Mouse (Mus musculus): ENCODE data around the gene Zbtb2. TPM values are rescaled to one million over a fixed set of nuclear protein-coding genes. Genes with fewer than 3 reads are reported as not detected.

Zbtb2 gene
- polyA plus RNA-seq, 1 experiment from 2014 or later, result 10.8 TPM

GRCm38 (mm10) chr10:4389461-4390112 lies 1.7 kb upstream of the Zbtb2 start:
- H3K36me3 ChIP-seq (ENCODE audit: control insufficient read depth, insufficient read depth, low read length), result peaks cover 2% of the 10 kb centered on the region; the same call in 1 of the 2 replicates
- peaks cover 17% of the 10 kb centered on the region for H3K4me1 ChIP-seq (ENCODE audit: control insufficient read depth, insufficient read depth, low read length)
- H3K27me3 ChIP-seq (ENCODE audit: control insufficient read depth, insufficient read depth, low read length), result no peaks in the 10 kb centered on the region
- H3K27ac ChIP-seq (ENCODE audit: low read depth, low read length), result no peak overlapping the region
- 58% methylated on average over 5 of the region's 5 CpGs for WGBS (ENCODE audit: insufficient replicate concordance)
- no peak for ATAC-seq (replicated peaks; ENCODE audit: insufficient number of reproducible peaks, low FRiP score, low TSS enrichment)
- H3K9me3 ChIP-seq (replicated peaks; ENCODE audit: control insufficient read depth, low read length), result no peaks in the 10 kb centered on the region
- peak overlapping the region; percentile 99 for H3K9ac ChIP-seq (ENCODE audit: low read depth, low read length)
- peak overlapping the region; percentile 91 for H3K4me2 ChIP-seq
- H3K4me3 ChIP-seq (ENCODE audit: low read depth, low read length), result peak overlapping the region; percentile 95

- Histone ChIP-seq H3K4me3 (ENCODE audit: low read depth, low read length) (peak overlapping the region; percentile 95), H3K9ac (ENCODE audit: low read depth, low read length) (peak overlapping the region; percentile 99), H3K9me3 (replicated peaks; ENCODE audit: control insufficient read depth, low read length) (no peaks in the 10 kb centered on the region), H3K4me1 (ENCODE audit: control insufficient read depth, insufficient read depth, low read length) (peaks cover 17% of the 10 kb centered on the region), H3K4me2 (peak overlapping the region; percentile 91), H3K36me3 (ENCODE audit: control insufficient read depth, insufficient read depth, low read length) (peaks cover 2% of the 10 kb centered on the region; the same call in 1 of the 2 replicates), H3K27ac (ENCODE audit: low read depth, low read length) (no peak overlapping the region), H3K27me3 (ENCODE audit: control insufficient read depth, insufficient read depth, low read length) (no peaks in the 10 kb centered on the region)
- ATAC-seq (replicated peaks; ENCODE audit: insufficient number of reproducible peaks, low FRiP score, low TSS enrichment), result no peak
- WGBS (ENCODE audit: insufficient replicate concordance), result 12% methylated on average over 10 of the region's 10 CpGs
These were observed 1.1 kb upstream of the Zbtb2 start for GRCm38 (mm10) chr10:4389036-4389435.

GRCm38 (mm10) chr10:4388384-4388745 lies 457 bp upstream of the Zbtb2 start:
- H3K9me3 ChIP-seq (replicated peaks; ENCODE audit: control insufficient read depth, low read length), result no peaks in the 10 kb centered on the region
- peak overlapping the region; percentile 99 for H3K27ac ChIP-seq (ENCODE audit: low read depth, low read length)
- ATAC-seq (replicated peaks; ENCODE audit: insufficient number of reproducible peaks, low FRiP score, low TSS enrichment), result no peak
- H3K4me1 ChIP-seq (ENCODE audit: control insufficient read depth, insufficient read depth, low read length), result peaks cover 17% of the 10 kb centered on the region
- peak overlapping the region; percentile 91 for H3K4me2 ChIP-seq
- H3K9ac ChIP-seq (ENCODE audit: low read depth, low read length), result peak overlapping the region; percentile 99
- H3K4me3 ChIP-seq (ENCODE audit: low read depth, low read length), result peak overlapping the region; percentile 95
- H3K36me3 ChIP-seq (ENCODE audit: control insufficient read depth, insufficient read depth, low read length), result peaks cover 2% of the 10 kb centered on the region; the same call in 1 of the 2 replicates
- under 1% methylated on average over 19 of the region's 19 CpGs for WGBS (ENCODE audit: insufficient replicate concordance)
- H3K27me3 ChIP-seq (ENCODE audit: control insufficient read depth, insufficient read depth, low read length), result no peaks in the 10 kb centered on the region

- Histone ChIP-seq H3K27me3 (ENCODE audit: control insufficient read depth, insufficient read depth, low read length) (no peaks in the 10 kb centered on the region), H3K4me2 (peak overlapping the region; percentile 91), H3K9ac (ENCODE audit: low read depth, low read length) (peak overlapping the region; percentile 99), H3K27ac (ENCODE audit: low read depth, low read length) (peak overlapping the region; percentile 99), H3K9me3 (replicated peaks; ENCODE audit: control insufficient read depth, low read length) (no peaks in the 10 kb centered on the region), H3K36me3 (ENCODE audit: control insufficient read depth, insufficient read depth, low read length) (no peaks in the 10 kb centered on the region), H3K4me1 (ENCODE audit: control insufficient read depth, insufficient read depth, low read length) (peaks cover 23% of the 10 kb centered on the region), H3K4me3 (ENCODE audit: low read depth, low read length) (peak overlapping the region; percentile 95)
- ATAC-seq (replicated peaks; ENCODE audit: insufficient number of reproducible peaks, low FRiP score, low TSS enrichment), result peak; percentile 90
- WGBS (ENCODE audit: insufficient replicate concordance), result under 1% methylated on average over 50 of the region's 133 CpGs
These were observed 1.0 kb downstream of the Zbtb2 start for GRCm38 (mm10) chr10:4386609-4387591.

GRCm38 (mm10) chr10:4384244-4384643 lies 3.7 kb downstream of the Zbtb2 start:
- H3K4me3 ChIP-seq (ENCODE audit: low read depth, low read length), result no peak overlapping the region
- H3K9ac ChIP-seq (ENCODE audit: low read depth, low read length), result no peak overlapping the region
- 89% methylated on average over 7 of the region's 7 CpGs for WGBS (ENCODE audit: insufficient replicate concordance)
- H3K36me3 ChIP-seq (ENCODE audit: control insufficient read depth, insufficient read depth, low read length), result no peaks in the 10 kb centered on the region
- H3K4me1 ChIP-seq (ENCODE audit: control insufficient read depth, insufficient read depth, low read length), result peaks cover 10% of the 10 kb centered on the region
- no peak overlapping the region for H3K27ac ChIP-seq (ENCODE audit: low read depth, low read length)
- ATAC-seq (replicated peaks; ENCODE audit: insufficient number of reproducible peaks, low FRiP score, low TSS enrichment), result no peak
- no peak overlapping the region for H3K4me2 ChIP-seq
- H3K27me3 ChIP-seq (ENCODE audit: control insufficient read depth, insufficient read depth, low read length), result no peaks in the 10 kb centered on the region
- H3K9me3 ChIP-seq (replicated peaks; ENCODE audit: control insufficient read depth, low read length), result no peaks in the 10 kb centered on the region

- no peak overlapping the region for H3K4me3 ChIP-seq (ENCODE audit: low read depth, low read length)
- WGBS (ENCODE audit: insufficient replicate concordance), result 89% methylated on average over 5 of the region's 5 CpGs
These were observed 7.2 kb downstream of the Zbtb2 start for GRCm38 (mm10) chr10:4380748-4381147.

GRCm38 (mm10) chr10:4376931-4377330 lies 11.0 kb downstream of the Zbtb2 start:
- no peak overlapping the region for H3K27ac ChIP-seq (ENCODE audit: low read depth, low read length)
- no peak overlapping the region for H3K4me3 ChIP-seq (ENCODE audit: low read depth, low read length)
- H3K27me3 ChIP-seq (ENCODE audit: control insufficient read depth, insufficient read depth, low read length), result no peaks in the 10 kb centered on the region
- ATAC-seq (replicated peaks; ENCODE audit: insufficient number of reproducible peaks, low FRiP score, low TSS enrichment), result no peak
- no peaks in the 10 kb centered on the region for H3K9me3 ChIP-seq (replicated peaks; ENCODE audit: control insufficient read depth, low read length)
- 80% methylated on average over 7 of the region's 7 CpGs for WGBS (ENCODE audit: insufficient replicate concordance)
- peaks cover 9% of the 10 kb centered on the region; the same call in 1 of the 2 replicates for H3K4me1 ChIP-seq (ENCODE audit: control insufficient read depth, insufficient read depth, low read length)
- H3K36me3 ChIP-seq (ENCODE audit: control insufficient read depth, insufficient read depth, low read length), result peaks cover 2% of the 10 kb centered on the region; the same call in 1 of the 2 replicates
- H3K4me2 ChIP-seq, result no peak overlapping the region
- H3K9ac ChIP-seq (ENCODE audit: low read depth, low read length), result no peak overlapping the region

More at GRCm38 (mm10) chr10:4380748-4381147, 7.2 kb downstream of the Zbtb2 start:
- Histone ChIP-seq H3K36me3 (ENCODE audit: control insufficient read depth, insufficient read depth, low read length) (no peaks in the 10 kb centered on the region), H3K27ac (ENCODE audit: low read depth, low read length) (no peak overlapping the region), H3K4me2 (no peak overlapping the region), H3K9ac (ENCODE audit: low read depth, low read length) (no peak overlapping the region), H3K4me1 (ENCODE audit: control insufficient read depth, insufficient read depth, low read length) (peaks cover 15% of the 10 kb centered on the region), H3K9me3 (replicated peaks; ENCODE audit: control insufficient read depth, low read length) (no peaks in the 10 kb centered on the region), H3K27me3 (ENCODE audit: control insufficient read depth, insufficient read depth, low read length) (no peaks in the 10 kb centered on the region)
- no peak for ATAC-seq (replicated peaks; ENCODE audit: insufficient number of reproducible peaks, low FRiP score, low TSS enrichment)

- H3K27me3 ChIP-seq (ENCODE audit: control insufficient read depth, insufficient read depth, low read length), result no peaks in the 10 kb centered on the region
- WGBS (ENCODE audit: insufficient replicate concordance), result 60% methylated on average over 7 of the region's 7 CpGs
- peaks cover 9% of the 10 kb centered on the region; the same call in 1 of the 2 replicates for H3K4me1 ChIP-seq (ENCODE audit: control insufficient read depth, insufficient read depth, low read length)
- peaks cover 2% of the 10 kb centered on the region for H3K36me3 ChIP-seq (ENCODE audit: control insufficient read depth, insufficient read depth, low read length)
- no peak overlapping the region for H3K27ac ChIP-seq (ENCODE audit: low read depth, low read length)
- H3K9me3 ChIP-seq (replicated peaks; ENCODE audit: control insufficient read depth, low read length), result no peaks in the 10 kb centered on the region
- H3K4me2 ChIP-seq, result no peak overlapping the region
- H3K4me3 ChIP-seq (ENCODE audit: low read depth, low read length), result no peak overlapping the region
- H3K9ac ChIP-seq (ENCODE audit: low read depth, low read length), result no peak overlapping the region
- no peak for ATAC-seq (replicated peaks; ENCODE audit: insufficient number of reproducible peaks, low FRiP score, low TSS enrichment)
These were observed 11.4 kb downstream of the Zbtb2 start for GRCm38 (mm10) chr10:4376461-4376860.

All from heart, embryonic 11.5 days (tissue).